ENCODE assay signal across 9 mouse cellular contexts in the genomic region with DNA sequence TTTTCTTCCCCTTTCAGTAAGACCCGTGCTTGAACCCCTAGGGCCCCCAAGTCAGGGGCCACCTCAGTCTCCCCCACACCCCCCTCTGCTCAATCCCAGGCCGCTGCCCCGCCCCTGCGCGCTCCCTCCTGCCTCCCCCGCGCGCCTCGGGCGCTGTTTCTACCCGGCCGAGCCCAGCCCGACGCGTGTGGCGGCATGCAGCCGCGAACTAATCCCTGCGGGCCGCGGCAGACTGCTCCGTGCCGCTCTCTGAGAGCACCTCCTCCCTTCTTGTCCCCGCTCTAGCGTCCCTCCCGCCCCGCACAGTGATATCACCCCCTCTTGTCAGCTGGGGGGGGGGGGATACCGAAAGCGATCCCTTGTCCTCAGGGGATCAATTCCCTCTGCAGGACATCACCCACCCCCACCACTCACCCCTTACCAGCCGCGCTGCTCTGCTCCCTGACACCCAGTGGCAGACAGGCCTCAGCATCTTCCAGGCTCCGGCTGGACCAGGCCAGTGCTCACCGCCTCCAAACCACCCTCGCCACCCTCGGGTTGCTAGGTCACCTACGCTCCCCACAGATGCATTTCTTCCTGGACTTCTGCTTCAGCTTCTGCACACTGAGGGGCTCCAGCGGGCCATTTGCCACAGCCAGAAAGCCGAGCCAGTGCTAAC. TPM values are rescaled to one million over a fixed set of nuclear protein-coding genes. Genes with fewer than 3 reads are reported as not detected.
DNase-seq lines count a peak whose midpoint lies in the region; ATAC-seq and TF ChIP-seq lines count a peak whose summit lies in the region.
"Had no signal": no experiment of that assay in that cellular context is flagged by ENCODE, and none has a peak within 500 bp of the region (broad histone marks: within the 10 kb centered on the region; RNA-seq: fewer than 3 reads in every experiment).

No protein-coding gene starts in this region.

- peaks cover 73% of the 10 kb centered on the region for H3K27me3 ChIP-seq in kidney, postnatal 0 days (ENCODE audit: insufficient read depth, low read length)
- no peaks in the 10 kb centered on the region; the same call in 1 of the 2 replicates for H3K27me3 ChIP-seq in kidney, adult 2 months (replicated peaks; ENCODE audit: control insufficient read depth, insufficient read depth, low read length)
- peaks cover 79% of the 10 kb centered on the region for H3K27me3 ChIP-seq in hindbrain, embryonic 15.5 days
- peaks cover 58% of the 10 kb centered on the region for H3K27me3 ChIP-seq in midbrain, postnatal 0 days (ENCODE audit: insufficient read depth, low read length)

- 0 out of 2 replicates have a peak, but pooled peaks have one; percentile 44 for ATAC-seq in kidney, postnatal 0 days (replicated peaks; ENCODE audit: low FRiP score, low read depth)
- no peak for ATAC-seq in hindbrain, embryonic 15.5 days (ENCODE audit: low FRiP score, low read depth)
- ATAC-seq in midbrain, postnatal 0 days (ENCODE audit: low FRiP score), result peak; percentile 21; the same call in 1 of the 2 replicates

- TF ChIP-seq CTCF in kidney, postnatal 0 days (IDR thresholded peaks at IDR 0.05; ENCODE audit: low read depth), result no peak
- TF ChIP-seq CTCF in kidney, adult 2 months (conservative IDR thresholded peaks at IDR 0.05; ENCODE audit: insufficient read depth, insufficient read length, low read depth, low read length), result no peak
- TF ChIP-seq CTCF in brain, embryonic 14.5 days (IDR thresholded peaks at IDR 0.05; ENCODE audit: borderline replicate concordance, extremely low read depth, insufficient read depth, insufficient read length), result no peak
- TF ChIP-seq CTCF in midbrain, postnatal 0 days (IDR thresholded peaks at IDR 0.05), result no peak

- peak overlapping the region; percentile 13; the same call in 1 of the 2 replicates for H3K4me3 ChIP-seq in kidney, postnatal 0 days (replicated peaks; ENCODE audit: low read depth, low read length)
- no peak overlapping the region for H3K4me3 ChIP-seq in kidney, adult 2 months (ENCODE audit: insufficient read depth, low read depth, low read length)
- peak overlapping the region; percentile 26 for H3K4me3 ChIP-seq in hindbrain, embryonic 15.5 days
- peak overlapping the region; percentile 24 for H3K4me3 ChIP-seq in midbrain, postnatal 0 days (ENCODE audit: low read depth, low read length)

- peaks cover 14% of the 10 kb centered on the region; the same call in 1 of the 2 replicates for H3K4me1 ChIP-seq in kidney, postnatal 0 days (replicated peaks; ENCODE audit: insufficient read depth, low read length)
- H3K4me1 ChIP-seq in kidney, adult 2 months (ENCODE audit: control insufficient read depth, insufficient read depth, low read length), result no peaks in the 10 kb centered on the region
- peaks cover 29% of the 10 kb centered on the region for H3K4me1 ChIP-seq in hindbrain, embryonic 15.5 days (replicated peaks)
- H3K4me1 ChIP-seq in midbrain, postnatal 0 days (ENCODE audit: insufficient read depth, low read length), result peaks cover 12% of the 10 kb centered on the region; the same call in 1 of the 2 replicates

- no peak overlapping the region for H3K9ac ChIP-seq in kidney, postnatal 0 days (ENCODE audit: low read depth, low read length)
- 0 out of 2 replicates have a peak overlapping the region, but pooled peaks have one; percentile 1 for H3K9ac ChIP-seq in hindbrain, embryonic 15.5 days
- 0 out of 2 replicates have a peak overlapping the region, but pooled peaks have one; percentile 33 for H3K9ac ChIP-seq in midbrain, postnatal 0 days (replicated peaks; ENCODE audit: low read length, poor library complexity, severe bottlenecking)

- no peaks in the 10 kb centered on the region for H3K36me3 ChIP-seq in kidney, postnatal 0 days (ENCODE audit: insufficient read depth, low read length)
- no peaks in the 10 kb centered on the region for H3K36me3 ChIP-seq in kidney, adult 2 months (ENCODE audit: control insufficient read depth, insufficient read depth, low read length)
- no peaks in the 10 kb centered on the region for H3K36me3 ChIP-seq in hindbrain, embryonic 15.5 days
- no peaks in the 10 kb centered on the region for H3K36me3 ChIP-seq in midbrain, postnatal 0 days (ENCODE audit: insufficient read depth, low read length)

- H3K9me3 ChIP-seq in kidney, postnatal 0 days (replicated peaks; ENCODE audit: low read length), result no peaks in the 10 kb centered on the region
- no peaks in the 10 kb centered on the region for H3K9me3 ChIP-seq in hindbrain, embryonic 15.5 days
- no peaks in the 10 kb centered on the region for H3K9me3 ChIP-seq in midbrain, postnatal 0 days (ENCODE audit: low read length)

- peak overlapping the region; percentile 51 for H3K4me2 ChIP-seq in kidney, postnatal 0 days (ENCODE audit: low read length)
- H3K4me2 ChIP-seq in hindbrain, embryonic 15.5 days, result peak overlapping the region; percentile 55
- H3K4me2 ChIP-seq in midbrain, postnatal 0 days (ENCODE audit: low read depth, low read length, poor library complexity, severe bottlenecking), result peak overlapping the region; percentile 59

- no peak overlapping the region for H3K27ac ChIP-seq in kidney, postnatal 0 days
- no peak overlapping the region for H3K27ac ChIP-seq in kidney, adult 2 months (ENCODE audit: insufficient read depth, low read depth, low read length)
- H3K27ac ChIP-seq in hindbrain, embryonic 15.5 days (replicated peaks), result no peak overlapping the region
- no peak overlapping the region for H3K27ac ChIP-seq in midbrain, postnatal 0 days (ENCODE audit: low read depth, low read length)

- no peak for DNase-seq in kidney, postnatal 0 days (ENCODE audit: low spot score)
- DNase-seq in kidney, adult 2 months, result no peak
- peak; percentile 51 for DNase-seq in brain, embryonic 14.5 days (ENCODE audit: low read depth)
- DNase-seq in midbrain, postnatal 0 days (ENCODE audit: low spot score), result no peak
- no peak for DNase-seq in gastrocnemius, postnatal 10 days
- no peak for DNase-seq in urinary bladder, postnatal 36 days (ENCODE audit: low spot score in 2 of 2)
- no peak for DNase-seq in left cerebral cortex, adult 9 months (ENCODE audit: low spot score in 2 of 2)

- TF ChIP-seq POLR2A in kidney, adult 2 months (IDR thresholded peaks at IDR 0.05; ENCODE audit: low read depth, low read length), result no peak
- no peak for TF ChIP-seq POLR2A in brain, embryonic 14.5 days (IDR thresholded peaks at IDR 0.05; ENCODE audit: borderline replicate concordance, extremely low read depth, insufficient read depth, insufficient read length, poor library complexity, severe bottlenecking)

- 1% methylated on average over 37 of the region's 38 CpGs for WGBS in kidney, postnatal 0 days
- 2% methylated on average over 38 of the region's 38 CpGs for WGBS in kidney, adult 2 months
- WGBS in hindbrain, embryonic 15.5 days, result 1% methylated on average over 35 of the region's 38 CpGs
- 3% methylated on average over 34 of the region's 38 CpGs for WGBS in midbrain, postnatal 0 days

RNA-seq across cellular contexts. Expression of gene Wnt10a, which starts 3.3 kb away (rescaled TPM):
- 0.91 and 1.0 TPM in 2 replicates for polyA plus RNA-seq in kidney, postnatal 0 days (2015; fragmentation: Nextera tagmentation; extraction: Ambion mirVana)
- 1.2 TPM in 2 replicates for polyA plus RNA-seq in kidney, adult 2 months (2012; rRNA removed)
- polyA plus RNA-seq in brain, embryonic 14.5 days (2012; rRNA removed), result 0.73 and 0.77 TPM in 2 replicates
- 0.57 and 0.69 TPM in 2 replicates for polyA plus RNA-seq in hindbrain, embryonic 15.5 days (2015; fragmentation: Nextera tagmentation; extraction: Ambion mirVana)
- 0.09 and 0.82 TPM in 2 replicates for total RNA-seq in midbrain, postnatal 0 days (2014; rRNA removed)
- 0.10 and 0.38 TPM in 2 replicates for polyA plus RNA-seq in midbrain, postnatal 0 days (2015; fragmentation: Nextera tagmentation; extraction: Ambion mirVana)
- total RNA-seq in gastrocnemius, postnatal 10 days (2021), result under 1 TPM in 1 of 2 experiments, not detected in 1; 0.29 TPM
- total RNA-seq: neutrophil, adult 5-6 weeks had no signal

RNA-seq across cellular contexts. Expression of gene Wnt6, which starts 22.9 kb away (rescaled TPM):
- 1.9 and 2.2 TPM in 2 replicates for polyA plus RNA-seq in kidney, postnatal 0 days (2015; fragmentation: Nextera tagmentation; extraction: Ambion mirVana)
- 0.27 and 0.48 TPM in 2 replicates for polyA plus RNA-seq in kidney, adult 2 months (2012; rRNA removed)
- 4.4 and 9.1 TPM in 2 replicates for polyA plus RNA-seq in brain, embryonic 14.5 days (2012; rRNA removed)
- 4.7 and 7.0 TPM in 2 replicates for polyA plus RNA-seq in hindbrain, embryonic 15.5 days (2015; fragmentation: Nextera tagmentation; extraction: Ambion mirVana)
- total RNA-seq in midbrain, postnatal 0 days (2014; rRNA removed), result 6.2 and 8.4 TPM in 2 replicates
- 6.3 and 6.6 TPM in 2 replicates for polyA plus RNA-seq in midbrain, postnatal 0 days (2015; fragmentation: Nextera tagmentation; extraction: Ambion mirVana)
- total RNA-seq in gastrocnemius, postnatal 10 days (2021), result 1 to 10 TPM in 1 of 2 experiments, under 1 TPM in 1; 0.95 to 1.5 TPM
- total RNA-seq: neutrophil, adult 5-6 weeks had no signal

RNA-seq across cellular contexts. Expression of gene Prkag3, which starts 45.6 kb away (rescaled TPM):
- 0.07 and 0.27 TPM in 2 replicates for polyA plus RNA-seq in kidney, postnatal 0 days (2015; fragmentation: Nextera tagmentation; extraction: Ambion mirVana)
- polyA plus RNA-seq in kidney, adult 2 months (2012; rRNA removed), result 2.9 TPM in 2 replicates
- 0.09 and 0.10 TPM in 2 replicates for polyA plus RNA-seq in brain, embryonic 14.5 days (2012; rRNA removed)
- polyA plus RNA-seq in hindbrain, embryonic 15.5 days (2015; fragmentation: Nextera tagmentation; extraction: Ambion mirVana), result not detected in 2 replicates
- 0.11 TPM in 1 of 2 replicates, not detected in the other for total RNA-seq in midbrain, postnatal 0 days (2014; rRNA removed)
- polyA plus RNA-seq in midbrain, postnatal 0 days (2015; fragmentation: Nextera tagmentation; extraction: Ambion mirVana), result 0.09 TPM in 1 of 2 replicates, not detected in the other
- total RNA-seq in gastrocnemius, postnatal 10 days (2021), result 10 to 100 TPM; 64.7 to 66.7 TPM
